Mouse (Mus musculus): Measurements from ENCODE around the gene Ddo. TPM values are rescaled to one million over a fixed set of nuclear protein-coding genes. Genes with fewer than 3 reads are reported as not detected.

The Ddo gene
- polyA plus RNA-seq, 1 experiment from 2014 or later: 0.45 TPM

DNA sequence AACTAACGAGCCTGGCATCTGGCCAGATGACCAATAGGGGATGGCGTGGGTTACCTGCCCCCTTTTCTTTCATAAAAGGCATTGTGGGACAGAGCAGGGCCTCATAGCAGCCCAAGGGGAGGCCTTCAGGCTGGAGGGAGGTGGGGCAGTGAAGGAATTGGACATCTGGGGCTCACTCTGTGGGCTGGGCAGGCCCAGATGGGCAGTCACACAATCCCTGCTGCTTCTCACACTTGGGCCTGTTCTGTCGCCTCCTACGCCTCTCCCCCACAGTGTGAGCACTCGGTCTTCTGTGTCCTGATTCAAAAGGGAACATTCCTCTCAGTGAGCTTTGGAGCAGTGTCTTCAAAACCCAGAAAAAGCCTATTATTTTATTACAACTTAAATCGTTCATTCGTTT, 8.5 kb downstream of the Ddo start:
- WGBS: 62% methylated on average over 7 of the region's 7 CpGs
- Histone ChIP-seq H3K4me3 (replicated peaks) (no peak overlapping the region), H3K4me1 (replicated peaks) (0 out of 2 replicates have a peak, but pooled peaks cover 5% of the 10 kb centered on the region), H3K27me3 (replicated peaks) (no peaks in the 10 kb centered on the region), H3K36me3 (no peaks in the 10 kb centered on the region), H3K9ac (no peak overlapping the region), H3K4me2 (replicated peaks) (no peak overlapping the region), H3K27ac (no peak overlapping the region; the same call in 1 of the 2 replicates), H3K9me3 (no peaks in the 10 kb centered on the region)
- no peak for ATAC-seq

DNA sequence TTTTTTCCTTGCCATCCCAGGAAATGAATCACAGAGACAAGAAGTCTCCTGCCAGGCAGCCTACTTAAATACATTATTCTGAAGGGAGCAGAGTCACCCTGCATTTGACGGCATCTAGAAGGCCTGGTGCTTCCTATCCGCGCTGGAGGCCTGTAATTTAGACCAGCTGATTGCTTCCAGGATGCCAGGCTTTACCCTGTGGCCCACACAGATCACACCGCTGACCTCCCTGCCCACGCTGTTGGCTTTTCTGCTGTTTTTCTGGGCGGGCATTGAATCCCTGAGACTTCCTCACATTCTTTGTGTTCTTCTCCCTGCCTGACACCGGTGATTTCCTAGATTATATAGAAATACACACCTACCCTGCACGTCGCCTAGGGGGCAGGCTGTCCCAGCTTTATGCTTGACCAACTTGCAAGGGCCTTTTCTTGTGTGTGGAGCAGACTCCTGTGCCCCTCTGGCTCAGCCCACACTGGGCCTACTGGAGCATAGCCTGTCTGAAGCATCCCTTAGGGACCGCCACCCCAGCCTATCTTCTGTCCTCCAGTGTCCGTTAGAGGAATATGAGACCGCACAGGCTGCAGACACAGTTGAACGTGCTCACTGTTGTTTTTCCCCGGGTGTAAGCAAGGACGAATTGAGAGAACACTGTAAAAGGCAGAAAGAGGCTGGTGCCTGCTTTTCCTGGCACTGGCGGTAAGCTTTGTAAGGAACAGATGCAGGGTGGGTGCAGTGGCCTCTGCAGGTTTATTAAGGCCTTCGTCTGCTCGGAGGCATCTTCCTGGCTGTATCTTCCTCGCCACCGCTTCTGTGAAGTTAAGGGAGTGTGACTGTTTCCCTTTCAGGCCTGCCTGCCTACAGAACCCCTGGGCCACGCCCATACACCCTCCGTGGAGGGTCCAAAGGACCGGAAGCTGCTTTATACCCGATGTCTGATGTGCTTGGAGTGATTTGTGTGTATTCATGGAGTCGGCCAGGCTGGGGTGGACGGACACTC, 9.3 kb downstream of the Ddo start:
- Histone ChIP-seq H3K27ac (no peak overlapping the region), H3K9ac (no peak overlapping the region), H3K4me1 (replicated peaks) (0 out of 2 replicates have a peak, but pooled peaks cover 8% of the 10 kb centered on the region), H3K27me3 (replicated peaks) (no peaks in the 10 kb centered on the region), H3K4me2 (replicated peaks) (no peak overlapping the region), H3K4me3 (replicated peaks) (no peak overlapping the region), H3K9me3 (no peaks in the 10 kb centered on the region), H3K36me3 (no peaks in the 10 kb centered on the region)
- no peak for ATAC-seq
- 58% methylated on average over 26 of the region's 26 CpGs for WGBS

DNA sequence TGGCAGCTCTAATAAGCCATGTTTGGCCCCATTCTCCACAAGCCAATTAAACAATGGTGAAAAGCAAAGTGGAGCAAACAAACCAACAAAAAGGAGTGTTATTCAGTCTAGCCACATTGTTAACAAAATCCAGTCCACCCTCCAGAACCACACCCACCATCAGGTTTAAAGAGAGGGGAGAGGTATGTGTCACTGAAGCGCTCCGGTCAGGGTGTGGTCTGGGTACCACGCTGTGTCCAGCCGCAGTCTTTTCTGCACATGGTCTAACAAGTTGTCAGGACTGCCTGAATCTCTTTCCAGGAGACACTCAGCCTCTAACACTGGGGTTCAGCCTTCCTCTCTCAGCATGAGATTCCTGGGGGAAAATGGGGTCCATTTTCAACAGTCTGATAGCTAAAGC, 10.6 kb downstream of the Ddo start:
- Histone ChIP-seq H3K36me3 (no peaks in the 10 kb centered on the region), H3K4me1 (replicated peaks) (0 out of 2 replicates have a peak, but pooled peaks cover 8% of the 10 kb centered on the region), H3K9ac (no peak overlapping the region), H3K9me3 (no peaks in the 10 kb centered on the region), H3K27me3 (replicated peaks) (no peaks in the 10 kb centered on the region), H3K27ac (no peak overlapping the region), H3K4me2 (replicated peaks) (no peak overlapping the region), H3K4me3 (replicated peaks) (no peak overlapping the region)
- no peak for ATAC-seq
- 85% methylated on average over 4 of the region's 4 CpGs for WGBS

DNA sequence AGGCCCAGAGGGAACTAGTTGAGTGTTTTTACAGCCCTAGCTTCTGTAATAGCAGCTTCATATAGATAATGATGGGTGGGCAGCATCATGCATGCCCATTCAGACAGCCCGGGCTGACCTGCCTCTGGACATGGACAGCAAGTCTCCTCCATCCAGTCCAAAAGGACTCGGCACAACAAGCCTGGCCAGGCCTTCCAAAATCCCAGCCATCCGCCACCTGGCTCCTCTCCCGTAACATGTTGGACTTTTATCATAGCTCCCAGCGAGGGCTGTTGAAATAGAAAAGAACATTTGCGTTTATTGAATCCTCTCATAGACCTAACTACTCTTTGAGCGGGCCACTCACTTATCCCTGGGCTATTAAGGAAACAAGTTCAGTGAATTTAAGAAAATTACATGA, 12.1 kb downstream of the Ddo start:
- no peaks in the 10 kb centered on the region for H3K9me3 ChIP-seq
- H3K27me3 ChIP-seq (replicated peaks): no peaks in the 10 kb centered on the region
- H3K9ac ChIP-seq: no peak overlapping the region
- H3K4me3 ChIP-seq (replicated peaks): no peak overlapping the region
- H3K27ac ChIP-seq: no peak overlapping the region
- WGBS: 85% methylated on average over 7 of the region's 7 CpGs
- no peak overlapping the region for H3K4me2 ChIP-seq (replicated peaks)
- H3K4me1 ChIP-seq (replicated peaks): 0 out of 2 replicates have a peak, but pooled peaks cover 8% of the 10 kb centered on the region
- ATAC-seq: no peak
- no peaks in the 10 kb centered on the region for H3K36me3 ChIP-seq

DNA sequence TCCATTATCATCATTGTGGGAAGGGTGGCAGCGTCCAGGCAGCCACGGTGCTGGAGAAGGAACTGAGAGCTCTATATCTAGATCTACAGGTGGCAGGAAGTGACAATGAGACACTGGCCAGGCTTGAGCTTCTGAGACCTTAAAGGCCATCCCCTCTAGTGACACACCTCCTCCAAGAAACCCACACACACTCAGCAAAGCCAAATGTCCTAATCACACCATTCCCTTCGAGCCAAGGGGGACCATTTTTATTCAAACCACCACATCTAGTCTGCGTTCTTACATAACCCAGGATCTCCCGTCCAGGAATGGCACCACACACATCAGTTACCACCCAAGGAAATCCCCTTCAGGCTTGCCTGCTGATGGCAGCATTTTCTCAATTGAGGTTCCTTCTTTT, 13.3 kb downstream of the Ddo start:
- no peak for ATAC-seq
- no peaks in the 10 kb centered on the region for H3K36me3 ChIP-seq
- H3K9ac ChIP-seq: no peak overlapping the region
- H3K4me2 ChIP-seq (replicated peaks): no peak overlapping the region
- H3K27ac ChIP-seq: no peak overlapping the region
- no peaks in the 10 kb centered on the region for H3K27me3 ChIP-seq (replicated peaks)
- 85% methylated on average over 5 of the region's 5 CpGs for WGBS
- H3K4me1 ChIP-seq (replicated peaks): 0 out of 2 replicates have a peak, but pooled peaks cover 8% of the 10 kb centered on the region
- H3K9me3 ChIP-seq: no peaks in the 10 kb centered on the region
- H3K4me3 ChIP-seq (replicated peaks): no peak overlapping the region

DNA sequence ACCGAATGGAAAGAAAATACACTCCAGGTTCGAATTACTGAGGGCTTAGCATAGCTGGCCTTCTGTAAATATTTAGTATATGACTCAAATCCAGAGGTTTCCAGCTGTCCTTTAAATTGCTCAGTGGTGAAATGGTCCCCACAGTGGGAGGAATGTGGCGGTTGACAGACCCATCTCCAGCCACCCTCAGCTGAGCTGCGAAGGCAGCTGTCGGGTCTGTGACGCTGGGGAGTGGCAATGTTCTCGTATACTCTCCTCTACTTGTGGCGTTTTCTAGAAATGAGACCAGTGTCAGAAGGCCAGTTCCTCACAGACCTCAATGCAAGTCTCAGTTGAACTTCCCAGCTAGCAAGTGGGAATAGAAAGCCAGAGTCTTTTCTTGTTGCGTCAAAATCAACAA, 14.6 kb downstream of the Ddo start:
- H3K36me3 ChIP-seq: no peaks in the 10 kb centered on the region
- no peak overlapping the region for H3K4me3 ChIP-seq (replicated peaks)
- 0 out of 2 replicates have a peak, but pooled peaks cover 3% of the 10 kb centered on the region for H3K4me1 ChIP-seq (replicated peaks)
- H3K9ac ChIP-seq: no peak overlapping the region
- no peak for ATAC-seq
- H3K27me3 ChIP-seq (replicated peaks): no peaks in the 10 kb centered on the region
- no peak overlapping the region for H3K27ac ChIP-seq
- H3K9me3 ChIP-seq: no peaks in the 10 kb centered on the region
- no peak overlapping the region for H3K4me2 ChIP-seq (replicated peaks)
- 41% methylated on average over 9 of the region's 9 CpGs for WGBS

DNA sequence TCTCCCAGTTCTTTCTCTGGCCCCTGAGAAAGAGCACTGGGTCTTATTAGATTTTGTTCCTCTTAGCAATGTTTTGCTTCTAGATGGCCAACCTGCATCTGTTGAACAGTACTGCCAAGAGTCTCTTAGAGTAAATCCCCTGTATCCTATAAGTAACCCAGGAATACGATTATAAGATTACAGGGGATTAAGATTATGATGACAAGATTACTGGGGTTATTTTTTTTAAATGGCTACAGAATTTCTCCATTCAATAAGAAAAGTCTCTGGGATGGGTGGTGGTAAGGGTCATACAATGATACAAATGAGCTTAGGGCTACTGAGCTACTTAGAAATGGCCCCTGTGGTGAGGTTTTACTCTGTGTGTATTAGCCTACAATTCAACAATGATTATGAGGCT, 15.5 kb downstream of the Ddo start:
- H3K4me2 ChIP-seq (replicated peaks): no peak overlapping the region
- H3K9ac ChIP-seq: no peak overlapping the region
- no peaks in the 10 kb centered on the region for H3K9me3 ChIP-seq
- no peak for ATAC-seq
- H3K4me1 ChIP-seq (replicated peaks): 0 out of 2 replicates have a peak, but pooled peaks cover 3% of the 10 kb centered on the region
- H3K27me3 ChIP-seq (replicated peaks): no peaks in the 10 kb centered on the region
- 71% methylated on average over 1 of the region's 1 CpGs for WGBS
- H3K4me3 ChIP-seq (replicated peaks): no peak overlapping the region
- H3K27ac ChIP-seq: no peak overlapping the region
- no peaks in the 10 kb centered on the region for H3K36me3 ChIP-seq

DNA sequence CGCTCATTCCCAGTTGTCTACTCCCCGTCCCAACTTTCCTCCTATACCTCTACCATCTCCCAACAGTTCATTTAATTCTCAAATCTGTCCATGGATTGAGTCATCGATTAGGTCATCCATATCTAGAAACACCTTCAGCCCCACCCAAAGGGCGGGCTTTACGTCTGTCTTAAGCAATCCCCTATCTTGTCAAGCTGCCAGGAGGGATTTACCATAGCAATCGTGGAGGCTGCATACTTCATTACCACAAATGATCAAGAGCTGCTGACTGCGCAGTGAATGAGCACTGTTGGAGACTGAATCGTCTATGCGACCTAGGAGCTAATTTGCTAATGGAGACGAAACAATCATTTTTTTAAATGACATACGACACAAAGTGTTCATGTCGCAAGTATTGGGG, 19.0 kb downstream of the Ddo start:
- Histone ChIP-seq H3K27me3 (replicated peaks) (no peaks in the 10 kb centered on the region), H3K27ac (no peak overlapping the region), H3K4me3 (replicated peaks) (no peak overlapping the region), H3K9ac (no peak overlapping the region), H3K9me3 (no peaks in the 10 kb centered on the region), H3K36me3 (no peaks in the 10 kb centered on the region), H3K4me2 (replicated peaks) (no peak overlapping the region), H3K4me1 (replicated peaks) (0 out of 2 replicates have a peak, but pooled peaks cover 2% of the 10 kb centered on the region)
- WGBS: 83% methylated on average over 12 of the region's 12 CpGs
- no peak for ATAC-seq

DNA sequence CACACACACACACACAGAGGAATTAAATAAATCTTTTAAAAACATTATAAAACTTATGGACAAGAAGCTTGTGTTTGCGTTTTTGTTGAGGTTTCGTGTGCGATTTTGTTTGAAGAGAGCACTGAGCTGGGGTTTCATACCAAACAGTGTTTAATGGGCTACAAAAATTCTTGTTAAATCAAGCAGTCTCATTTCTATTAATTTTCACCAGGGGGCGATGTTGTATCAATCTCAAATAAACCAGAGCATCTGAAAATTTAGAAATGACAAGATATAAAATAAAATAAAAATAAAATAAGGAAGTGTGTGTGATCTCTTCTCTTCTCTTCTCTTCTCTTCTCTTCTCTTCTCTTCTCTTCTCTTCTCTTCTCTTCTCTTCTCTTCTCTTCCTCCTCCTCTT, 19.8 kb downstream of the Ddo start:
- Histone ChIP-seq H3K36me3 (no peaks in the 10 kb centered on the region), H3K27me3 (replicated peaks) (no peaks in the 10 kb centered on the region), H3K4me2 (replicated peaks) (no peak overlapping the region), H3K4me1 (replicated peaks) (no peaks in the 10 kb centered on the region), H3K4me3 (replicated peaks) (no peak overlapping the region), H3K9ac (no peak overlapping the region), H3K9me3 (no peaks in the 10 kb centered on the region), H3K27ac (no peak overlapping the region)
- WGBS: 26% methylated on average over 4 of the region's 4 CpGs
- no peak for ATAC-seq

DNA sequence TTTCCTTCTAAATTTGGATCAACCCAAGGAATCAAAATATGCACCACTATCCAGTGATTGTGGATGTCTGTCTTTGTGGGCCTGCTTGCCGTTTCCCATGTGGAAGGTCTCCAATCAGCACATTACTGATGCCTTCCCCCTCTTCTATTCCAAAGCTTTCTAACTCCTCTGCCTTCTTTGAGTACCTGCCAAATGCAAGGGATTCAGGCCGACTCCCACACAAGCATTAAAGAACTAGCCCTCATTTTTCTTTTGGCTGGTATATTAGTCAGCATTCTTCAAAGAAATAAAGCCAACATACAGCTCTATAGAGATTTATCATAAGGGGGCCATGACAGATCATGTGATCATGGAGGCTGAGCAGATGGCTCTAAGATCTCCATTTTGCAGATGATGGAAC, 21.9 kb downstream of the Ddo start:
- Histone ChIP-seq H3K4me2 (replicated peaks) (no peak overlapping the region), H3K4me1 (replicated peaks) (no peaks in the 10 kb centered on the region), H3K9me3 (no peaks in the 10 kb centered on the region), H3K9ac (no peak overlapping the region), H3K4me3 (replicated peaks) (no peak overlapping the region), H3K27me3 (replicated peaks) (no peaks in the 10 kb centered on the region), H3K36me3 (no peaks in the 10 kb centered on the region), H3K27ac (no peak overlapping the region)
- WGBS: 50% methylated on average over 2 of the region's 2 CpGs
- 0 out of 2 replicates have a peak, but pooled peaks have one; percentile 17 for ATAC-seq

DNA sequence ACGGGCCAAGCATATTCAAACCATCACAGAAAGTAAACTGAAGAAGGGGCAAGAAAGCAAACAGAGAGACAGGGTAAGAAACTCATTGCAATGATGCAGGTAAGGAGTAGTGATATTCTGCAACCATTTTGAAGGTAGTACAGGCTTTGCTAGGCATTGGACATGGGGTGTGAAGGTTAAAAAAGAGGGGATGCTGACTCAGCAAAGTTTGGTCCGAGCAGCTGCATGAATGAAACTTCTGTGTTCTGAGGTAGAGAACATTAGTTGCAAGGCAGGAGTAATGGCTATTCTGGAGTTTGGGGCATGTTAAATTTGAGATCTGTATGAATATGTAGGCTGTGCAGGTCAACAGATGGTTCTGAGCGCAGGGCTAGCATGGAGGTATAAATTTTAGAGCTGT, 35.5 kb downstream of the Ddo start:
- H3K4me2 ChIP-seq (replicated peaks): no peak overlapping the region
- no peak overlapping the region for H3K27ac ChIP-seq
- no peaks in the 10 kb centered on the region for H3K36me3 ChIP-seq
- H3K9me3 ChIP-seq: no peaks in the 10 kb centered on the region
- H3K27me3 ChIP-seq (replicated peaks): no peaks in the 10 kb centered on the region
- no peak overlapping the region for H3K9ac ChIP-seq
- no peaks in the 10 kb centered on the region for H3K4me1 ChIP-seq (replicated peaks)
- no peak for ATAC-seq
- H3K4me3 ChIP-seq (replicated peaks): no peak overlapping the region
- 76% methylated on average over 3 of the region's 3 CpGs for WGBS

DNA sequence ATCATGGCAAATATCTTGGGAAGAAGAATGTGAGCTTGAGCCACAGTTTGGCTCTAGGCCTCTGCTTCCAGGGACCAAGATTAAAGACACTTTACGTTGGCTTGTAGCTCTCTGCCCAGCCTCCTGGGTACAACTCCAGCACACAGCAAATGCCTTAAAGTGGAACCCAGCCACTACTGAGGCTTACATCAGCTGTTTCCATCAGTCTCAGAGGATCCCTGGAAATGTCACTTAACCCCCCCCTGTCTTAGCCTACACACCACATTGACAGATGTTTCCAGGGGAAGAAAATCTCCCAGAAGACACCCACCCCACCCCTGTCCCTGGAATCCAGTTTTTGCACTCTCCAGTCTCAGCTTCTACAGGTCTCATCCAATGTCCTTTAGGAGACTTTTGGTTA, 37.1 kb downstream of the Ddo start:
- Histone ChIP-seq H3K9ac (no peak overlapping the region), H3K4me1 (replicated peaks) (no peaks in the 10 kb centered on the region), H3K27ac (no peak overlapping the region), H3K36me3 (no peaks in the 10 kb centered on the region), H3K4me3 (replicated peaks) (no peak overlapping the region), H3K27me3 (replicated peaks) (no peaks in the 10 kb centered on the region), H3K4me2 (replicated peaks) (no peak overlapping the region), H3K9me3 (no peaks in the 10 kb centered on the region)
- whole genome bisulfite sequencing: 89% methylated on average over 1 of the region's 1 CpGs
- no peak for ATAC-seq

DNA sequence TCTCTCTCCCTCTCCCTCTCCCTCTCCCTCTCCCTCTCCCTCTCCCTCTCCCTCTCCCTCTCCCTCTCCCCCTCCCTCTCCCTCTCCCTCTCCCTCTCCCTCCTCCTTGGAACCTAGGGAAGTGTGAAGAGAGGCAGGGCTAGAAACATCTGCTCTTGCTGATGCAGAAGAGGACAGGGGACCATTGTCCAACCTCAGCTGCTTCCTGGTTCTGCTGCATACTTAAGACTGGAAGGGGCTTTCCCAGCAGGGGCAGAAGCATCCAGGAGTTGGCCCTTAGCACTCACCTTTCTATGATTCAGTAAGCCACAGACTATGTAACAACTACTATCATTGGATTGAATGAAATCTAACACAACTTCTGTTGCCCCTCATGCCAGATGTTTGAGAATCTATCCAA, 38.8 kb downstream of the Ddo start:
- H3K27ac ChIP-seq: no peak overlapping the region

More for the DNA sequence above, 38.8 kb downstream of the Ddo start:
- no peak overlapping the region for H3K4me3 ChIP-seq (replicated peaks)
- ATAC-seq: no peak
- H3K36me3 ChIP-seq: no peaks in the 10 kb centered on the region
- H3K9me3 ChIP-seq: no peaks in the 10 kb centered on the region
- no peaks in the 10 kb centered on the region for H3K27me3 ChIP-seq (replicated peaks)
- H3K4me1 ChIP-seq (replicated peaks): no peaks in the 10 kb centered on the region
- H3K9ac ChIP-seq: no peak overlapping the region
- no peak overlapping the region for H3K4me2 ChIP-seq (replicated peaks)
